Mouse (Mus musculus) intestine, embryonic 16.5 days (tissue): ENCODE measurements at regions not wholly inside any gene's neighbourhood (a gene's known extent, or its start where the extent isn't known, plus 50 kb on each side); places are given as distances from the start of the nearest gene placed in this dataset.
"Not testable (repeated sequence)": the region's sequence is repeated elsewhere in the genome, so short reads cannot be mapped to it uniquely, and the experiment has no call there.

ENCODE experiments used
- ATAC-seq: fragments of 200-750 bp; cut with Nextera tagmentation; 2 replicates; pipeline ENCODE4 v1.8.0; 2017; ENCODE audit warnings: moderate TSS enrichment, moderate library complexity
- H3K27ac ChIP-seq: fragments of 300-500 bp; sonication (generic); 2 replicates; pipeline ENCODE4 v1.5.1; 2014; ENCODE audit warnings: mild to moderate bottlenecking, low read length
- H3K27me3 ChIP-seq: fragments of 300-500 bp; sonication (generic); replicated peaks from 2 replicates; pipeline ENCODE4 v1.6.1; 2014; ENCODE audit warnings: low read length, control low read depth, mixed read lengths; ENCODE audit not compliant: control insufficient read depth, insufficient read depth
- H3K36me3 ChIP-seq: fragments of 300-500 bp; sonication (generic); 2 replicates; pipeline ENCODE4 v1.6.1; 2014; ENCODE audit warnings: low read length, control low read depth; ENCODE audit not compliant: control insufficient read depth, insufficient read depth
- H3K4me1 ChIP-seq: fragments of 300-500 bp; sonication (generic); 2 replicates; pipeline ENCODE4 v1.6.1; 2014; ENCODE audit warnings: low read length, control low read depth, mixed read lengths; ENCODE audit not compliant: control insufficient read depth, insufficient read depth
- H3K4me2 ChIP-seq: fragments of 300-500 bp; sonication (generic); 2 replicates; pipeline ENCODE4 v1.6.1; 2014; ENCODE audit warnings: low read depth, low read length, control low read depth
- H3K4me3 ChIP-seq: fragments of 300-500 bp; sonication (generic); 2 replicates; pipeline ENCODE4 v1.5.1; 2014; ENCODE audit warnings: mild to moderate bottlenecking, low read length
- H3K9ac ChIP-seq: fragments of 300-500 bp; sonication (generic); 2 replicates; pipeline ENCODE4 v1.6.1; 2014; ENCODE audit warnings: low read depth, low read length
- H3K9me3 ChIP-seq: fragments of 300-500 bp; sonication (generic); 2 replicates; pipeline ENCODE4 v1.6.1; 2016; ENCODE audit warnings: low read length, control low read depth; ENCODE audit not compliant: control insufficient read depth
- WGBS: fragments of 180-500 bp; shearing (Covaris S2); extraction: QIAGEN DNeasy Blood & Tissue Kit; methylation state at CpG from one replicate; pipeline ENCODE4 v1.1.7; 2014; 5-methylcytosine and 5-hydroxymethylcytosine counted together

DNA sequence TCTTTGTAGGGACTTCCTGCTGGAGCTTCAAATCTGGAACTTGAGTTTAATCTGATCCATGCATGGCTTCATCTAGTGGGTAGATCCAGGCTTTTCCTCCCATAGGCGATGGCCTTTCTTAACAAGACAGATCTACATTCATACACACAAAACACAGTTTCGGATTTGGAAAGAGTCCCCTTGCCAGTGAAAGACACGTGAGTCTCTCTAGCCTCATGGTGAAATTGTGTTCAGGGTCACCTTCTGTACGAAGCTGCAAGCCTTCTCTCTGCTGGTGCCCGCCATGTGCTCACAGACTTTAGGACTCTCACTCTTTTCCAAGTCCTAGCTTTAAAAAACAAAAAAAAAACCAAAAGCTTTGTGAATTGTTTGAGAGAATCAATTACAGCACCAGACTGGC is 51.4 kb upstream of the Dlx2 start:
- no peak for ATAC-seq
- Histone ChIP-seq H3K9ac (no peak overlapping the region), H3K4me1 (no peaks in the 10 kb centered on the region), H3K27ac (no peak overlapping the region), H3K36me3 (no peaks in the 10 kb centered on the region), H3K27me3 (no peaks in the 10 kb centered on the region), H3K9me3 (no peaks in the 10 kb centered on the region), H3K4me2 (no peak overlapping the region), H3K4me3 (no peak overlapping the region)
- 79% methylated on average over 5 of the region's 5 CpGs for WGBS

DNA sequence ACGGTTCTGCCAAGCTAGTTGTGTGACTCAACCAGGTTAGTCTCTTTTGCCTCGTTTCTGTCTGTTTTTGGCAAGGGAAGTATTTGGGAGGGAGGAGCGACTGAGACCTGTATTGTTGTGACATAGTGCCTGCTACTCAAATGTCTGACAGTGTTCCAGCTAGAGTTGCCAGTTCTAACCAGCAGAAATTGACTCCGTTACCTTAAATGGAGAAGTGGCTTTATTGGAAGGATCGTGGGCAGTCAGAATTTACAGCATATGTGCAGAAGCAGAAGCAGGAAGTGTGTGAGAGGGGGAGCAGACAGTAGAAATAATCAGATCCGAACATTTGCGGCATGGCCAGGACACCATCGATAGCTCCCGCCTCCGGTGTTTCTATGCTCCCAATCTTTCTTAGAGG is 51.8 kb upstream of the Dlx2 start:
- no peak for ATAC-seq
- H3K27ac ChIP-seq, result no peak overlapping the region
- H3K4me3 ChIP-seq, result no peak overlapping the region
- H3K36me3 ChIP-seq, result no peaks in the 10 kb centered on the region
- WGBS, result 57% methylated on average over 10 of the region's 10 CpGs
- peak overlapping the region; percentile 20; the same call in 1 of the 2 replicates for H3K4me2 ChIP-seq
- H3K27me3 ChIP-seq, result no peaks in the 10 kb centered on the region
- no peaks in the 10 kb centered on the region for H3K9me3 ChIP-seq
- H3K4me1 ChIP-seq, result no peaks in the 10 kb centered on the region
- H3K9ac ChIP-seq, result no peak overlapping the region

- 20% methylated on average over 5 of the region's 5 CpGs for WGBS
- H3K9ac ChIP-seq, result no peak overlapping the region
- peak; percentile 87 for ATAC-seq
- H3K27me3 ChIP-seq, result no peaks in the 10 kb centered on the region
- no peaks in the 10 kb centered on the region for H3K4me1 ChIP-seq
- H3K27ac ChIP-seq, result no peak overlapping the region
- no peaks in the 10 kb centered on the region for H3K36me3 ChIP-seq
- no peak overlapping the region for H3K4me3 ChIP-seq
- peak overlapping the region; percentile 20; the same call in 1 of the 2 replicates for H3K4me2 ChIP-seq
- no peaks in the 10 kb centered on the region for H3K9me3 ChIP-seq
Observed at GRCm38 (mm10) chr2:71598778-71599177, 52.2 kb upstream of the Dlx2 start.

DNA sequence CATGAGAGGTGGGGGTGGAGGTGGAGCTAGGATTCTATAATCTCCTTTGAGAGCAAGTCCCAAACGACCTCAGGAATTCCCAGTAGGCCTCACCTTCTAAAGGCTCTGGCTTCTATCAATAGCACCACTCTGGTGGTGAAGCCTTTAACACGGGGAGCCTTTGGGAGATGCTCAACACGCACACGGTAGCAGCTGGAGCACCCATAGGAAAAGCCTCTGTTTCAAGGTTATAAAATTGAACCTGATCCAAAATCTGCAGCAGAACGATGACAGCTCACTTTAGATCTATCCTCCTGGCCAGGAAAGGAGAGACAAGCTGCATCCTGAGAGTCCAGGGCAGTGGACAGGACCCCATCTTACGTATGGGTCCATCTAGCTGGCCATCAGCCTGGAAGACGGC is 53.7 kb upstream of the Dlx2 start:
- H3K36me3 ChIP-seq, result no peaks in the 10 kb centered on the region
- no peak overlapping the region for H3K9ac ChIP-seq
- no peaks in the 10 kb centered on the region for H3K9me3 ChIP-seq
- H3K4me2 ChIP-seq, result no peak overlapping the region
- no peak overlapping the region for H3K27ac ChIP-seq
- no peak for ATAC-seq
- no peaks in the 10 kb centered on the region for H3K4me1 ChIP-seq
- no peak overlapping the region for H3K4me3 ChIP-seq
- no peaks in the 10 kb centered on the region for H3K27me3 ChIP-seq
- 66% methylated on average over 7 of the region's 7 CpGs for WGBS

- no peaks in the 10 kb centered on the region for H3K36me3 ChIP-seq
- H3K4me3 ChIP-seq, result no peak overlapping the region
- 77% methylated on average over 1 of the region's 1 CpGs for WGBS
- H3K4me2 ChIP-seq, result no peak overlapping the region
- no peaks in the 10 kb centered on the region for H3K4me1 ChIP-seq
- H3K27me3 ChIP-seq, result no peaks in the 10 kb centered on the region
- no peak overlapping the region for H3K9ac ChIP-seq
- H3K9me3 ChIP-seq, result peaks cover 3% of the 10 kb centered on the region; the same call in 1 of the 2 replicates
- H3K27ac ChIP-seq, result no peak overlapping the region
- no peak for ATAC-seq
Observed at GRCm38 (mm10) chr2:71600999-71601398, 54.4 kb upstream of the Dlx2 start.

GRCm38 (mm10) chr2:71603796-71604195 is 57.2 kb upstream of the Dlx2 start:
- not testable (repeated sequence) for ATAC-seq, H3K27me3 ChIP-seq, H3K27ac ChIP-seq, H3K9ac ChIP-seq, H3K4me1 ChIP-seq, H3K4me3 ChIP-seq, H3K4me2 ChIP-seq, H3K36me3 ChIP-seq, H3K9me3 ChIP-seq
- 90% methylated on average over 8 of the region's 8 CpGs for WGBS

DNA sequence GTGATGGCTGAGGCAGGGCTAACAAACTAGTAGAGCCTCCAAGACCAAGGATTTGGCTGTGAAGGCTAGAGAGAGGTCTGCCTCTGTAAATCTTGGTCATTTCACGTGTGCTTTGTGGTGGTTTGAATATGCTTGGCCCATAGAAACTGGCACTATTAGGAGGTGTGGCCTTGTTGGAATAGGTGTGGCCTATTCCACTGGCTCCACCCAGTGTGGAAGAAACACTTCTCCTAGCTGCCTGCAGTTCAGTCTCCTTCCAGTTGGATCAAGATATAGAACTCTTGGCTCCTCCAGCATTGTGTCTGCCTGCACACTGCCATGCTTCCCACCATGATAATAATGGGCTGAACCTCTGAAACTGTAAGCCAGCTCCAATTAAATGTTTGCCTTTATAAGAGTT is 59.1 kb upstream of the Dlx2 start:
- no peak overlapping the region for H3K4me3 ChIP-seq
- H3K27ac ChIP-seq, result no peak overlapping the region
- no peak overlapping the region for H3K4me2 ChIP-seq
- H3K4me1 ChIP-seq, result no peaks in the 10 kb centered on the region
- H3K27me3 ChIP-seq, result no peaks in the 10 kb centered on the region
- no peak overlapping the region for H3K9ac ChIP-seq
- 85% methylated on average over 1 of the region's 1 CpGs for WGBS
- no peaks in the 10 kb centered on the region for H3K36me3 ChIP-seq
- no peak for ATAC-seq
- peaks cover 3% of the 10 kb centered on the region; the same call in 1 of the 2 replicates for H3K9me3 ChIP-seq

DNA sequence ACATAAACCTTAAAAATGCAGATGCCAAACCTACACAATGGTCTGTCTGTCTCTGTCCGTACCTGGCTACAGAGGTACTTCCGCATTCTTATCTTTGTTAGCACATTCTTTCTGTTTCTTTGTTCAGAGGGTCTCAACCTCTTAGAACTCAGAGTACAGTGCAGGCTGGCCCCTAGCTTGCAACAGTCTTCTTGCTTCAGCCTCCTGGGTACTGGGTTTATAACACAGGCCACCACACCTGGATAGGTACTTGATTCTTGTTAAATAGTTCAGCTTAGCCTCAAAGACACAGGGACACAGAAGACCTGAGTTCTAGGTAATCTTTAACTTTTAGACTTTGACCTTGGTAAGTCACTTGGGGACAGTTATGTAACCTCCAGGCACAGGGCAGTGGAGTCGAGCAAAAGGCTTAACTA is 60.5 kb upstream of the Dlx2 start:
- no peak overlapping the region for H3K4me2 ChIP-seq

DNA sequence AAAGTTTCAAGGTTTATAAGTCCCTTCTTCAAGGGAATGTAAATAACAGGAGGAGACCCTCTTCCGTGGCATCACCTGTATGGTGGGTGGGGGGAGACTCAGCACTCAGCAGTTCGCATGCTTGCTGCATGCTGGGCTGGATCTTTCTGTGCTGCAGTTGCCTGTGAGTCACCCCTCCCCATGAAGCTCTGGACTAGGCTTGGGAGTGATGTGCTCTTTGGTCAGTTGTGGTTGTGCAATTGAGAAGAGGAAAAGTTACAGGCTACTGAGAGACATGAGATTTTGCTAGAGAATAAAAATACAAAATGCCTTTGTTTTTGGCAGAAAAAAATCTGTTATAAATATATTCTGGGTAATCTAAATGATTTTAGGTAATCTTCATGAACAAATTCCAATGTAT is 66.7 kb upstream of the Dlx2 start:
- WGBS, result 49% methylated on average over 2 of the region's 2 CpGs
- H3K27me3 ChIP-seq, result no peaks in the 10 kb centered on the region

More for the DNA sequence above, 60.5 kb upstream of the Dlx2 start:
- ATAC-seq, result peak; percentile 92
- no peaks in the 10 kb centered on the region for H3K4me1 ChIP-seq
- no peak overlapping the region for H3K9ac ChIP-seq
- H3K27ac ChIP-seq, result peak overlapping the region; percentile 14
- H3K36me3 ChIP-seq, result no peaks in the 10 kb centered on the region
- no peaks in the 10 kb centered on the region for H3K27me3 ChIP-seq
- H3K4me3 ChIP-seq, result no peak overlapping the region
- 56% methylated on average over 3 of the region's 3 CpGs for WGBS
- peaks cover 3% of the 10 kb centered on the region; the same call in 1 of the 2 replicates for H3K9me3 ChIP-seq

GRCm38 (mm10) chr2:71616526-71616925 is 70.0 kb upstream of the Dlx2 start:
- H3K4me3 ChIP-seq, result no peak overlapping the region
- no peaks in the 10 kb centered on the region for H3K9me3 ChIP-seq
- WGBS, result 88% methylated on average over 5 of the region's 5 CpGs
- no peak overlapping the region for H3K9ac ChIP-seq
- no peaks in the 10 kb centered on the region for H3K27me3 ChIP-seq
- H3K4me1 ChIP-seq, result no peaks in the 10 kb centered on the region
- H3K4me2 ChIP-seq, result no peak overlapping the region
- no peak for ATAC-seq
- H3K36me3 ChIP-seq, result no peaks in the 10 kb centered on the region
- no peak overlapping the region for H3K27ac ChIP-seq

More for the DNA sequence above, 66.7 kb upstream of the Dlx2 start:
- Histone ChIP-seq H3K4me2 (no peak overlapping the region), H3K27ac (no peak overlapping the region), H3K36me3 (no peaks in the 10 kb centered on the region), H3K4me3 (no peak overlapping the region), H3K9me3 (no peaks in the 10 kb centered on the region), H3K4me1 (no peaks in the 10 kb centered on the region), H3K9ac (no peak overlapping the region)
- no peak for ATAC-seq
